Mouse (Mus musculus) forebrain, embryonic 11.5 days (tissue): ENCODE measurements around the gene Nudt8. TPM values are rescaled to one million over a fixed set of nuclear protein-coding genes. Genes with fewer than 3 reads are reported as not detected.

Experiments
- polyA plus RNA-seq: library from polyadenylated mRNA; unstranded; fragments of >200 nt; fragmentation: Nextera tagmentation; extraction: Ambion mirVana; gene quantifications from 2 replicates; pipeline ENCODE4 v1.2.1, GENCODE M21; 2014

The Nudt8 gene
- polyA plus RNA-seq, 1 experiment from 2014 or later: 21.9 TPM

Other genes with a start within 250 kb of the Nudt8 start
- 43.2 and 44.6 TPM in 2 replicates for gene Kmt5b, start 233.2 kb upstream of the Nudt8 start, polyA plus RNA-seq
- 65.8 and 70.0 TPM in 2 replicates for gene Chka, start 148.8 kb upstream of the Nudt8 start, polyA plus RNA-seq
- 11.4 and 15.7 TPM in 2 replicates for gene Tcirg1, start 93.4 kb upstream of the Nudt8 start, polyA plus RNA-seq
- 189 and 206 TPM in 2 replicates for gene Ndufs8, start 87.8 kb upstream of the Nudt8 start, polyA plus RNA-seq
- 0.35 and 0.64 TPM in 2 replicates for gene Aldh3b1, start 70.8 kb upstream of the Nudt8 start, polyA plus RNA-seq
- gene Unc93b1, start 65.4 kb upstream of the Nudt8 start, polyA plus RNA-seq: 4.9 and 5.7 TPM in 2 replicates
- gene Aldh3b3, start 41.9 kb upstream of the Nudt8 start, polyA plus RNA-seq: not detected in 2 replicates
- 0.73 and 1.0 TPM in 2 replicates for gene Aldh3b2, start 28.3 kb upstream of the Nudt8 start, polyA plus RNA-seq
- 1.7 and 2.3 TPM in 2 replicates for gene Acy3, start 14.0 kb upstream of the Nudt8 start, polyA plus RNA-seq
- gene Tbx10, start 7.8 kb upstream of the Nudt8 start, polyA plus RNA-seq: not detected in 2 replicates
- 3.0 TPM in 2 replicates for gene Gm49405, start within 50 bp of the Nudt8 start, polyA plus RNA-seq
- 3.8 and 4.2 TPM in 2 replicates for gene Doc2g, start 2.7 kb downstream of the Nudt8 start, polyA plus RNA-seq
- 174 and 198 TPM in 2 replicates for gene Ndufv1, start 12.2 kb downstream of the Nudt8 start, polyA plus RNA-seq
- 347 and 365 TPM in 2 replicates for gene Gstp1, start 37.4 kb downstream of the Nudt8 start, polyA plus RNA-seq
- gene Gstp2, start 45.4 kb downstream of the Nudt8 start, polyA plus RNA-seq: 1.4 and 1.8 TPM in 2 replicates
- gene Gstp3, start 59.0 kb downstream of the Nudt8 start, polyA plus RNA-seq: not detected in 2 replicates
- gene Cabp2, start 81.0 kb downstream of the Nudt8 start, polyA plus RNA-seq: not detected in 2 replicates
- gene Cdk2ap2, start 96.6 kb downstream of the Nudt8 start, polyA plus RNA-seq: 73.6 and 83.9 TPM in 2 replicates
- gene Pitpnm1, start 99.4 kb downstream of the Nudt8 start, polyA plus RNA-seq: 13.9 and 18.0 TPM in 2 replicates
- 52.3 and 59.0 TPM in 2 replicates for gene Aip, start 125.3 kb downstream of the Nudt8 start, polyA plus RNA-seq
- gene Gpr152, start 139.2 kb downstream of the Nudt8 start, polyA plus RNA-seq: not detected in 2 replicates
- not detected in 2 replicates for gene Cabp4, start 143.5 kb downstream of the Nudt8 start, polyA plus RNA-seq
- gene Coro1b, start 148.0 kb downstream of the Nudt8 start, polyA plus RNA-seq: 119 and 128 TPM in 2 replicates
- 0.52 and 0.96 TPM in 2 replicates for gene Ptprcap, start 153.0 kb downstream of the Nudt8 start, polyA plus RNA-seq
- 50.1 and 55.8 TPM in 2 replicates for gene Rps6kb2, start 162.8 kb downstream of the Nudt8 start, polyA plus RNA-seq
- 3.1 and 3.2 TPM in 2 replicates for gene Carns1, start 174.9 kb downstream of the Nudt8 start, polyA plus RNA-seq
- gene Tbc1d10c, start 190.7 kb downstream of the Nudt8 start, polyA plus RNA-seq: 0.43 and 1.3 TPM in 2 replicates
- gene Ppp1ca, start 191.5 kb downstream of the Nudt8 start, polyA plus RNA-seq: 856 and 864 TPM in 2 replicates
- 49.9 and 52.6 TPM in 2 replicates for gene Rad9a, start 201.1 kb downstream of the Nudt8 start, polyA plus RNA-seq
- 1.0 and 1.8 TPM in 2 replicates for gene Clcf1, start 213.7 kb downstream of the Nudt8 start, polyA plus RNA-seq
- gene AC109138.7, start 213.8 kb downstream of the Nudt8 start, polyA plus RNA-seq: not detected in 2 replicates
- gene Pold4, start 231.3 kb downstream of the Nudt8 start, polyA plus RNA-seq: 8.0 and 8.8 TPM in 2 replicates